Mouse (Mus musculus) heart, embryonic 13.5 days (tissue): Measurements from ENCODE around the gene Ngfr. TPM values are rescaled to one million over a fixed set of nuclear protein-coding genes. Genes with fewer than 3 reads are reported as not detected.

ENCODE experiments used
- ATAC-seq: fragments of 200-750 bp; cut with Nextera tagmentation; 2 replicates; pipeline ENCODE4 v1.8.0; 2017; ENCODE audit warnings: moderate TSS enrichment; ENCODE audit not compliant: insufficient number of reproducible peaks, low FRiP score, low TSS enrichment; ENCODE audit errors: extremely low read depth
- H3K27ac ChIP-seq: fragments of 300-500 bp; sonication (generic); replicated peaks from 2 replicates; pipeline ENCODE4 v1.5.1; 2015; ENCODE audit warnings: moderate library complexity, mild to moderate bottlenecking, inconsistent platforms
- H3K27me3 ChIP-seq: fragments of 300-500 bp; sonication (generic); replicated peaks from 2 replicates; pipeline ENCODE4 v1.6.1; 2015; ENCODE audit warnings: mild to moderate bottlenecking, inconsistent platforms
- H3K36me3 ChIP-seq: fragments of 300-500 bp; sonication (generic); 2 replicates; pipeline ENCODE4 v1.6.1; 2015; ENCODE audit warnings: mild to moderate bottlenecking, inconsistent platforms
- H3K4me1 ChIP-seq: fragments of 300-500 bp; sonication (generic); 2 replicates; pipeline ENCODE4 v1.6.1; 2015; ENCODE audit warnings: inconsistent platforms
- H3K4me2 ChIP-seq: fragments of 300-500 bp; sonication (generic); 2 replicates; pipeline ENCODE4 v1.6.1; 2015; ENCODE audit warnings: inconsistent platforms, mild to moderate bottlenecking, moderate library complexity
- H3K4me3 ChIP-seq: fragments of 300-500 bp; sonication (generic); 2 replicates; pipeline ENCODE4 v1.5.1; 2015; ENCODE audit warnings: moderate library complexity, mild to moderate bottlenecking, inconsistent platforms
- H3K9ac ChIP-seq: fragments of 300-500 bp; sonication (generic); 2 replicates; pipeline ENCODE4 v1.6.1; 2015; ENCODE audit warnings: inconsistent platforms, mild to moderate bottlenecking, moderate library complexity
- H3K9me3 ChIP-seq: fragments of 300-500 bp; sonication (generic); 2 replicates; pipeline ENCODE4 v1.6.1; 2016; ENCODE audit warnings: inconsistent platforms
- WGBS: fragments of 180-500 bp; shearing (Covaris S2); methylation state at CpG from one replicate; pipeline ENCODE4 v1.1.7; 2015; ENCODE audit warnings: mixed read lengths; 5-methylcytosine and 5-hydroxymethylcytosine counted together
- polyA plus RNA-seq: library from polyadenylated mRNA; unstranded; fragments of >200 nt; fragmentation: Nextera tagmentation; extraction: Ambion mirVana; gene quantifications from 2 replicates; pipeline ENCODE4 v1.2.1, GENCODE M21; 2015

Gene Ngfr
- polyA plus RNA-seq, 1 experiment from 2014 or later = 4.9 TPM

DNA sequence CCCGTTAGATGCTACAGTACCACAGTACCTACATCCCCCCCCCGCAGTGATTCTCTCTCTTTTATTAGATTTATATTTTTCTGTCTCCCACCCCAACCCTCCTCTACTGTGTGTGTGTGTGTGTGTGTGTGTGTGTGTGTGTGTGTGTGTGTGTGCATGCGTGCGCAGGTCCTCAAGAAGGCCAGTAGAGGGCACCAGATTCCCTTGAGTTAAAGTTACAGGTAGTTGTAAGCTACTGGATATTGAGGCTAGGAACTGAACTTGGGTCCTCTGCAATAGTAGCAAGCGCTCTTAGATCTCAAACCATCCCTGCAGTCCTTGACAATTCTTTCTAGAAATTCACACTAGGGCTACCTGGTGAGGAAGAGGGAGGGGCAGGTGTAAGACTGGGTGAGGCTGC lies 23.7 kb downstream of the Ngfr start:
- Histone ChIP-seq H3K4me1 (peaks cover 36% of the 10 kb centered on the region), H3K36me3 (no peaks in the 10 kb centered on the region), H3K4me3 (no peak overlapping the region), H3K9me3 (no peaks in the 10 kb centered on the region), H3K9ac (no peak overlapping the region), H3K27me3 (no peaks in the 10 kb centered on the region; the same call in 1 of the 2 replicates), H3K4me2 (no peak overlapping the region), H3K27ac (no peak overlapping the region)
- 88% methylated on average over 5 of the region's 5 CpGs for WGBS
- no peak for ATAC-seq

DNA sequence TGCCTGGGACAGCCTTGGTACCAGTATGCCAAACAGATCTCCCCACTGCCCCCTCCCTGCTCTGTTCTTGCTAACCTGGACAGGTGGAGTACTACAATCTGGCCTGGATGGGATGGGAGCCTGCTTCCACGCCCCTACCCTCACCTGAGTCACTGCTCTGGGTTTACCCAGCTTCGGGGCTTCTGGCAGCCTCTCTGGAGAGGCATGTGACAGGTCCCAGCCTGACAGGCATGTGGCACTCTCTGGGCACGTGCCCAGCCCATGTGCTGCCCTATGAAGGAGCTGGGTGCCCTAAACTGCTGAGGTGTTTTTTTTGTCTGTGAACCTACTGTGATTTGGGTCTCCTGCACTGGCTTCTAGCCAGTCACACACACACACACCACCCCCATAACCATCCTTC lies 26.8 kb downstream of the Ngfr start:
- no peaks in the 10 kb centered on the region for H3K9me3 ChIP-seq
- no peaks in the 10 kb centered on the region; the same call in none of the 2 replicates for H3K27me3 ChIP-seq
- H3K9ac ChIP-seq = no peak overlapping the region
- no peak overlapping the region for H3K4me2 ChIP-seq
- WGBS = 55% methylated on average over 3 of the region's 3 CpGs
- ATAC-seq = no peak
- H3K36me3 ChIP-seq = no peaks in the 10 kb centered on the region
- H3K27ac ChIP-seq = no peak overlapping the region
- H3K4me3 ChIP-seq = no peak overlapping the region
- H3K4me1 ChIP-seq = peaks cover 29% of the 10 kb centered on the region

DNA sequence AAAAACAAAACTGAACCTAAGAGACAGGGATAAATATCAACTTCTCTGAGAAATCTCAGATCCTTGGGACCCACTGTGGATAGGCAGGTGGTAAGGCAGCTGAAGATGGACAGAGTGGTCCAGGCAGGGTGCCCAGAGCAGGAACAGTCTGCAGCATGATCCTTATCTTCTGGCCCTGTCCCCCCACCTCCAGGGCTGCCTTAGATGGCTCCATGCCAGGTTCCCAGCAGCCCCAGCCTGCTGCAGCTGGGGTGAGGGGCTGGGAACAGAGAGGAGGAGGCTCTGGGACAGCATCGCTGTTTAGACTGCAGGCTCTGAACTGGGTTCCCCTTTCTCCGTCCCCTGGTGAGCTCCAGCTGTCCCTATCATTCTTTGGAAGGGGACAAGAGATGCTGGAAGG lies 27.8 kb downstream of the Ngfr start:
- Histone ChIP-seq H3K9me3 (no peaks in the 10 kb centered on the region), H3K9ac (no peak overlapping the region), H3K27ac (no peak overlapping the region), H3K27me3 (peaks cover 3% of the 10 kb centered on the region), H3K4me2 (no peak overlapping the region), H3K4me1 (peaks cover 29% of the 10 kb centered on the region), H3K4me3 (no peak overlapping the region), H3K36me3 (no peaks in the 10 kb centered on the region)
- no peak for ATAC-seq
- WGBS = 48% methylated on average over 2 of the region's 2 CpGs

DNA sequence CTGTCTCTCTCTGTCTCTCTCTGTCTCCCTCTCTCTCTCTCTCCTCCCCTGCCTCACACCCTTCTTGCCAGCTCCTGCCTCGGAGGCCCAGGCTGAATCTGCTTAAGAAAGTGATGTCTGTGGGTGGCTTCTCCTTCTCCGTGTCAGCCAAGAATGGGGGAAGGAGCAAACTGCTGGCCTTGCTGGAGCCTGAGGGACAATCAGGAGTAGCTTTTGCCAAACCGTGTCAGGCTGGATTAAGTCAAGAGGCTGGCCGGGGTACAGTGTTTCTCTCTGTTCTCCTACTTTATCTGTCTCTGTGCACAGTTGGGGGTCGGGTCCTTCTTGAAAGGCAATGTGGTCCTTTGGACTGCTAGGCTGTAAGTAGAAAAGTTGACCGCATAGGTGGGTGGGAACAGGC lies 29.8 kb downstream of the Ngfr start:
- Histone ChIP-seq H3K36me3 (no peaks in the 10 kb centered on the region), H3K4me1 (peaks cover 29% of the 10 kb centered on the region), H3K4me3 (no peak overlapping the region), H3K27ac (no peak overlapping the region), H3K9me3 (no peaks in the 10 kb centered on the region), H3K9ac (no peak overlapping the region; the same call in 1 of the 2 replicates), H3K4me2 (no peak overlapping the region), H3K27me3 (peaks cover 3% of the 10 kb centered on the region)
- ATAC-seq = no peak
- 30% methylated on average over 6 of the region's 6 CpGs for WGBS

DNA sequence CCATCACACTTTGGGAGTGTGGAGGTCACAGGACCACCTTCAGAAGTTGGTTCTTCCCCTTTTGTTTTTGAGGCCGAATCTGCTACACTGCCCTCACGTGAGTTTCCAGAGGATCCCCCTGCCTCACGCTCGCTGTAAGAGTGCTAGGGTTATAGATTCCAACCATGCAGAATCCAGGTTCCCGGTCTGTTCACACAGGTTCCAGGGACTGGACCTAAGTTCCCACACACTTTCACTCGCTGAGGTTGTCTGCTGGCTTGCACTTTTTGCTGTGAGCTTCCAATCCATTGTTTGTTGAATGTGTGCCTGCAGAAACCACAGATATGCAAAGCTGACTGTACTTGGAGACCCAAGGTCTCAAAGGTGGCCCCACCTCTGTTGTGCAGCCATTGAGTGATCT lies 30.5 kb downstream of the Ngfr start:
- ATAC-seq = no peak
- 73% methylated on average over 6 of the region's 6 CpGs for WGBS
- H3K36me3 ChIP-seq = no peaks in the 10 kb centered on the region
- H3K9ac ChIP-seq = no peak overlapping the region
- H3K4me1 ChIP-seq = peaks cover 29% of the 10 kb centered on the region
- H3K4me3 ChIP-seq = no peak overlapping the region
- no peak overlapping the region for H3K4me2 ChIP-seq
- peaks cover 3% of the 10 kb centered on the region for H3K27me3 ChIP-seq
- no peaks in the 10 kb centered on the region for H3K9me3 ChIP-seq
- H3K27ac ChIP-seq = no peak overlapping the region

DNA sequence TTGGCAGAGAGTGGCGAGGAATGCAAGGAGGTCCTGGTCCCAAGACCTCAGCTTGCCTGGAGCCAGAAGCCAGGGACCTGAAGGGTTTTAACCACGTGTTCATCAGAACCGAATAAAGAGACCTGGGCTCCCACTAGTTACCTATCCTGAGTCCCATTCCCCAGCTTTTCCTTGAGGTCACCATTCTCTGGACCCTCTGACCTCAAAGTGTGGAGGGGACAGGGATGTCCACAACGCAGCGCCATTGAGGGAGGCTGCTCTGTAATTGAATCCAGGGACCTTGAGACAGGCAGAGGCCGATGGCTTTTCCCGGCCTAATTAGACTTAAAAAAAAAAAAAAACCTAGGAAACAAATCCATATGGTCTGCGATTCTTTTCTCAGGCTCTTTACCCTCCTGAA lies 32.3 kb downstream of the Ngfr start:
- WGBS = 55% methylated on average over 8 of the region's 8 CpGs
- no peak overlapping the region for H3K4me3 ChIP-seq
- H3K9me3 ChIP-seq = no peaks in the 10 kb centered on the region
- H3K4me1 ChIP-seq = peaks cover 24% of the 10 kb centered on the region
- no peak overlapping the region for H3K9ac ChIP-seq
- no peaks in the 10 kb centered on the region for H3K36me3 ChIP-seq
- H3K27me3 ChIP-seq = peaks cover 3% of the 10 kb centered on the region
- H3K4me2 ChIP-seq = no peak overlapping the region
- ATAC-seq = no peak
- H3K27ac ChIP-seq = no peak overlapping the region

DNA sequence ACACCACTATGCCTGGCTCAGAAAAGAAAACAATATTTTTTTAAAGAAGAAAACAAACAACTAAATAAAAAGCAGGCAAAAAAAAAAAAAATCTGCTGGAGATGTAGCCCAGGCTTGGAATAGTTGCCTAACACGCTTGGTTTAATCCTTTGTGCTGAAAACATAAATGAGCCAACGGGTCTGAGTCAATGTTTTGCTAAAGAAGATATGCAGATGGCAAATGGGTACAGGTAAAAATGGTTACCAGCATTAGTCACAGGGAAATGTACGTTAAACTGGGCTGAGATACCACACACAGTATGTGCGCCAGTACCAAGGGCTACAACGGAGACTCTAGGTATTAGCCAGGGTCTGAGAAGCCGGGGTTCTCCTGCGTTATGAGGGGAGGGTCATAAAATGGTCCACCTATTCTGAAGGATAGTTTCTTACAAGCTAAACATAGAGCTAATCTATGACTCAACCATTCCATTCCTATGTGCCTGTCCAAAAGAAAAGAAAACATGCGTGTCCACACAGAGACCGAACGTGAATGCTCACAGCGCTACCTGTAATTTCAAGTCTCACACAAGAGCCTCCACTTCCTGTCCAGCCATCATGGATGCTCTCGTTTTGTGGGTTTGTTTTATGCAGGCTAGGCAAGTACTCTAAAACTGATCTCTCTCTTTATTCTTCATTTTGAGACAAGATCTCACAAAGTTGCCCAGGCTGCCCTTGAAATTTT lies 37.1 kb downstream of the Ngfr start:
- Histone ChIP-seq H3K4me2 (no peak overlapping the region), H3K4me1 (peaks cover 14% of the 10 kb centered on the region), H3K27ac (no peak overlapping the region), H3K36me3 (no peaks in the 10 kb centered on the region), H3K4me3 (no peak overlapping the region), H3K9ac (no peak overlapping the region), H3K9me3 (no peaks in the 10 kb centered on the region), H3K27me3 (peaks cover 3% of the 10 kb centered on the region; the same call in 1 of the 2 replicates)
- no peak for ATAC-seq
- WGBS = 74% methylated on average over 12 of the region's 12 CpGs

DNA sequence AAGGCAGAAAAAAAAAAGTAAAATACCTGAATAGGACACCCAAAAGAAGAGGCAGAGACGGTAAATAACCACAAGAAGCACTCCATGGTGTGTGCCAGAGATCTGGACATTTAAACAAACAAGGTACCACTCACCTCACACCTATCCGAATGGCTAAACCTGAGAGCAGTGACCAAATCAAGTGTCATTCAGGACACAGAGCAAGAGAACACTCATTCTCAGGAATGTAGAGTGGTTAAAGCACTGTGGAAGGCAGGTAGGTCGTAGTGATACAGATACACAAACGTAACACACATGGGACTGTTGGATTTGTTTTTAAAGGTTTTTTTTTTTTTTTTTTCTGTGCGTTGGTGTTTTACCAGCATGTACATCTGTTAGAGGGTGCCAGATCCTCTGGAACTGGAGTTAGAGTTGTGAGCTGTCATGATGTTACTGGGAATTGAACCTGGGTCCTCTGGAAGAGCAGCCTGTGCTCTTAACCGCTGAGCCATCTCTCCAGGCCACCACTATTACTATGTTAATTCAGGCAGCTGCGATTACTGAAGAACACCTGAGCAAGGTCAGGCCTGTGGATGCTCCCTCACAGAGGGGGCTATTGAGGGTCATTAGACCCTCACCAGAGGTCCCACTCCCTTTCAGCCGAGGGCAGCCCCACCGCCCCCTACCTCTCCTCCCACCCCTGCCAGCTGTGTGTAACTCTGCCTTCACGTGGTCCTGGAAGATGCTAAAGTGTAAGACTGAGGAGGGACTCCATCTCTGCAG lies 41.3 kb downstream of the Ngfr start:
- H3K9ac ChIP-seq = no peak overlapping the region
- no peak overlapping the region for H3K4me2 ChIP-seq
- no peak overlapping the region for H3K27ac ChIP-seq
- H3K4me3 ChIP-seq = no peak overlapping the region
- 65% methylated on average over 10 of the region's 10 CpGs for WGBS
- peaks cover 32% of the 10 kb centered on the region for H3K4me1 ChIP-seq
- no peak for ATAC-seq
- 0 out of 2 replicates have a peak, but pooled peaks cover 2% of the 10 kb centered on the region for H3K27me3 ChIP-seq
- no peaks in the 10 kb centered on the region for H3K36me3 ChIP-seq
- H3K9me3 ChIP-seq = no peaks in the 10 kb centered on the region

DNA sequence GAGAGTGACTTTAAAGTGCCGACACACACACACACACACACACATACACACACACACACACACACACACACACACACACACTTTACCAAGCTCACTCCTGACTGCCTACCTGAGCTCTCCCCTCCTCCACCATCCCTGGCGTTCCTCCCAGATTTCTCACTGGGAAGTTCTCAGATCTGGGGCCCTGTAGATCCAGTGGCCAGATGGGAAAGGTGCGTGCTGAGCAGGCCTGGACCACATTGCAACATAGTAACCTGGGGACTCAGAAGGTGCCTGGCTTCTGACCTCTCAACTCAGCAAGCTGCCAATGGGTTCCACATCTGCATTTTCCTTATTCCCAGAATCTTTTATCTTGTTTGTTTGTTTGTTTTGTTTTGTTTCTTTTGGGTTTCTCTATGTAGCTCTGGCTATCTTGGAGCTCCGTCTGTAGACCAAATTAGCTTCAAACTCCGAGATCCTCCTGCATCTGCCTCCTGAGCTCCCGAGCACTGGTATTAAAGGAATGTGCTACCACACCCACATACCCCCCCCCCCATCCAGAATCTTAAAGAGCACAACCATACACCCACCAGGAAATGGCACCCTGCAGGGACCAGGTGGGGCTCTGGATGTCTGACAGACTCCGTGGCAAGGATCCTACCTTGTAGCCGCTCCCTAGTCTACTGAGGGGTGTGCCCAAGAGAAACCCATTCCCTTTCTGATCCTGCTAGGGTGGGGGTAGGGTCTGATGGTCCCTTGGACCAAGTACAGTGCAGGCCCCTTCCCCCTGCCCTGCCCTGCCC lies 42.8 kb downstream of the Ngfr start:
- H3K4me2 ChIP-seq = no peak overlapping the region
- 85% methylated on average over 8 of the region's 8 CpGs for WGBS
- H3K9me3 ChIP-seq = no peaks in the 10 kb centered on the region
- H3K4me1 ChIP-seq = peaks cover 39% of the 10 kb centered on the region
- H3K27me3 ChIP-seq = peaks cover 15% of the 10 kb centered on the region; the same call in 1 of the 2 replicates
- no peak overlapping the region for H3K27ac ChIP-seq
- no peaks in the 10 kb centered on the region for H3K36me3 ChIP-seq
- H3K9ac ChIP-seq = no peak overlapping the region
- no peak for ATAC-seq
- no peak overlapping the region for H3K4me3 ChIP-seq

DNA sequence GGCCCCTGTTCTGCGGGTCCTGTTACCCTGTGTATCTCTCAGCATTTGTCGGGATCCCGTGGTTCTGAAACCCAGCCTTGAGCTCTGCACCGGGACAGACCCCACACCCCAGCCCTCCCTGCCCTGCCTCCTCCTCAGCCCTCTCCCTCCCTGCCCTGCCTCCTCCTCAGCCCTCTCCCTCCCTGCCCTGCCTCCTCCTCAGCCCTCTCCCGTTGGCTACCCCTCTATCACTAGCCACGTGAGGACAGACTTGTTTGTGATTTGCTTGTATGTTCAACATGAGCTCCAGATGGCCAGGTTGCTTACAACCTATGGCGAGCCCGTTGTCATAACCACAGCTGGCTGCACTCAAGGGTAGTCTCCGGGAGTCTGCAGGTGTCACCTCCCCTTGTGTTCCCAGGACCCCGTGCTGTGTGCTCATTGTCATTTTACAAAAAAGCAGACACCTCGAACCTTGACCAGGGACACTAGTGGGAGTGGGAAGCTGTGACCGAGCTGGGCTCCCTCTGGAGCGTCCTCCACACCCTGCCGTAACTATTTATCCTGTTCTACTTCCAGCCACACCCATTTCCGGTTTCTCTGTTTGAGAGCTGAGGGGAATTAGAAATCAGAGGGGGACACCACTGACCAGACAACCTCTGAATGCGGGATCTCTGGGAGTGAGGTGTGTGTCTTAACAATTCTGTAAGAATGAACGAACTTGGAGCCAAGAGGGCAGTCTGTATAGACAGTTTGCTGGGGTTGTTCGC lies 46.7 kb downstream of the Ngfr start:
- peaks cover 30% of the 10 kb centered on the region for H3K4me1 ChIP-seq
- no peaks in the 10 kb centered on the region for H3K9me3 ChIP-seq
- 26% methylated on average over 18 of the region's 18 CpGs for WGBS
- H3K4me3 ChIP-seq = no peak overlapping the region
- H3K9ac ChIP-seq = peak overlapping the region; percentile 47; the same call in 1 of the 2 replicates
- no peak for ATAC-seq
- H3K4me2 ChIP-seq = peak overlapping the region; percentile 51
- no peak overlapping the region for H3K27ac ChIP-seq
- H3K27me3 ChIP-seq = peaks cover 23% of the 10 kb centered on the region; the same call in 1 of the 2 replicates
- H3K36me3 ChIP-seq = no peaks in the 10 kb centered on the region
